Mouse (Mus musculus): ENCODE data around the gene Anks3.

Anks3 gene

DNA sequence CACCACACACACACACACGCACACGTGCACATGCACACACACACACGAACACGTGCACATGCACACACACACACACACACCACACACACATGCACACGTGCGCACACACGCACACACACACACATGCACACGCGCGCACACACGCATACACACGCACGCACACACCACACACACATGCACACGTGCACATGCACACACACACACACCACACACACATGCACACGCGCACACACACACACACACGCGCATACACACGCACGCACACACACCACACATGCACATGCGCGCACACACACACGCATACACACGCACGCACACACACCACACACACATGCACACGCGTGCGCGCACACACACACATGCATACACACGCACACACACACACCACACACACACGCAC lies 28.6 kb downstream of the Anks3 start:
- intact Hi-C loops (cut with DNase I): no loop called here

DNA sequence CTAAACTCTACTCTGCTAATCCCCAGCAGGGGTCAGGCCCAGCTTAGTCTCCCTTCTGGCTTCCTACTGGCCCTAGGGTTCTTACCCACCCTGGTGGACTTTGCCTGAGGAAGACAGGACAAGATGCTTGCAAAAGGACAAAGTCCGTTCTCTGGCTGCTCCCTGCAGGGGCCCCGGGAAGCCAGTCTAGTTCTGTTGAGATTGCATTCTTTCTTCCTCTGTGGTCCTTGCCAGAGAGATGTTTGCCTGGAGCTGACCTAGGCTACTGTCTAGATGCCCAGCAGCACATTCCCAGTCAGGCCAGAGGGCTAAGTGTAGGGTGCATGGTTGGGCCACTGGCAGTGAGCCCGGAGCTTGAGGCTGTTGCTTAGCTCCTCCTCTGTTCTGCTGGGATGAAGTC lies 31.6 kb downstream of the Anks3 start:
- intact Hi-C loops (cut with DNase I): no loop called here

DNA sequence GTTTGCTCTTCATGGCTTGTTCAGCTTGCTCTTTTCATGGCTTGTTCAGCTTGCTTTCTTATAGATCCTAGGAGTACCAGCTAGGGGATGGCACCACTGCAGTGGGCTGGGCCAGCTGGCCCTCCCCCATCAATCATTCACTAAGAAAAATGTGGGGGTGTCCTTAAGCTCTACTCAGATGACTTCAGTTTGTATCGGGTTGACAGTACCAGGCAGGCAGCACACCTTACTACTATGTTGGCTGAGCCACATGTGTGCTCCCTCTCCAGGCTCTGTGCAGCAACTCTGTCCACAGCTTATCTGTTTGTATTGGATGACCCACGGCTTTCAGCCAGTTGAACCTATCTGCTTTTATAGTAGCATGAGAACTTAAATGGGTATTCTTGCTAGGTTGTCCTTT lies 35.5 kb downstream of the Anks3 start:
- intact Hi-C loops (cut with DNase I): no loop called here

DNA sequence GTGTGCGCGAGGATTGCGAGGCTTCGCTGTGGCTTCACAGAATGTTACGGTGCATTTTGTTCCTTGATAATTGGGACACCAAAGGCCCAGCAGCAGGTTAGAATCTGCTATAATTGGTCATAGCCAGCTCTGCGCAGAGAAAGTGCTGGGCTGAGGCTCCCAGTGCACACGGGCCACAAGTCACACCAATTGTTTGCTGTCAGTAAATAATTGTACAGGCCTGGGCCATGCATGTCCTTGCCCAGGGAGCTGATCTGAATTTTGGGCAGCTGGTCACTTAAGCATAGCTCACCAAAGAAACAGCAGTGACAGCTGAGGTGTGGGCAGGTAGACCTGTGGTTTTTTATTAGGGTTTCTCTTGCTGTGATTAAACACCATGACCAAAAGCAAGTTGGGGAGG lies 36.0 kb downstream of the Anks3 start:
- intact Hi-C loops (cut with DNase I): no loop called here

DNA sequence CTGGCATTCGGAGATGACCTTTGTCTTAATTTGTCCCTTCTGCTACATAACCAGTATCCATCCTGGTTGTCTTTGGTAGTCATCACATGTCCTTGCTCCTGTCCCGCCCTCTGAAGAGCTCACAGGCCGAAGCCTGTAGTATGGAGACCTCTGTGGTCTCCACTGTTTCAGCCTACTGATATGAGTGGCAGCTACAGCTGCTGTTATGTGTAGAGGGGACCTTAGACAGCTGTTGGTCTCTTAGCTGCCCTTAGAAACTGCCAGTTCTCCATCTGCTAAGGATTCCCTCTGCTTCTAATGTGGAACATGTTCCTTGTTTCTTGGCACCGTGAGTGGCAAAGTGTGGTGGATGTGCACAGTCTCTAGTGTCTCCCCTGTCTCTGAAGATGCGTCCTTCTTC lies 40.0 kb downstream of the Anks3 start:
- intact Hi-C loops (cut with DNase I): no loop called here

DNA sequence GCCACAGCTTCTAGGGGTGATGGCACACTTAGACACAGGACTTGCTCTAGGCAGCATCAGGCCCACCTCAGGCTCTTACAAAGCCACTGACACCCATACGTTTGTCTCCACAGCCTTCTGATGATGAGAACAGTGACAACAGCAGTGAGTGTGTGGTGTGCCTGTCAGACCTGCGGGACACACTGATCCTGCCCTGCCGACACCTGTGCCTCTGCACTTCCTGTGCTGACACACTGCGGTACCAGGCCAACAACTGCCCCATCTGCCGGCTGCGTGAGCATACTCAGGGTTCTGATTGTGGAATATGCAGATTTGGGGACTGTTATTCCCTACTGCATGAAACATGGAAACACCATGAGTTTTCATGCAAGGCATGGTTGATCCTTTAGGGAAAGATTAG lies 41.5 kb downstream of the Anks3 start:
- intact Hi-C loops (cut with DNase I): no loop called here

DNA sequence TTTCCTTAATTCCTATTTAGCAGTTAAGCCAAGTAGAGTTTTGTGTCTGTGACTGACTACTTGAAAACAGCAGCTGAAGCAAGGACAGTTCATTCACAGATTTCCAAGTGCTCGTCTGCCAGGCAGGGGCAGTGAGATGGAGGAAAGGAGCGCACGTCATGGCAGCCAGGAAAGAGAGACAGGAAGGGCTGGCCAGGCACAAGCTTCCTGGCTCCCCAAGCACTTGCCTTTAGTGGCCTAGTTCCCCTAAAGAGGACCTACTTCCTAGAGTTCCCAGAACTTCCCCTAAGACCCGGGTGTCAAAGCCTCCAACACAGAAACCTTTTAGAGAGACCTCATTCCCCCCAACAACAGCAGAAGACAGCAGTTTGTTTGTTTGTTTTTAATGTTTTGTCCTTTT lies 43.4 kb downstream of the Anks3 start:
- intact Hi-C loops (cut with DNase I): no loop called here

DNA sequence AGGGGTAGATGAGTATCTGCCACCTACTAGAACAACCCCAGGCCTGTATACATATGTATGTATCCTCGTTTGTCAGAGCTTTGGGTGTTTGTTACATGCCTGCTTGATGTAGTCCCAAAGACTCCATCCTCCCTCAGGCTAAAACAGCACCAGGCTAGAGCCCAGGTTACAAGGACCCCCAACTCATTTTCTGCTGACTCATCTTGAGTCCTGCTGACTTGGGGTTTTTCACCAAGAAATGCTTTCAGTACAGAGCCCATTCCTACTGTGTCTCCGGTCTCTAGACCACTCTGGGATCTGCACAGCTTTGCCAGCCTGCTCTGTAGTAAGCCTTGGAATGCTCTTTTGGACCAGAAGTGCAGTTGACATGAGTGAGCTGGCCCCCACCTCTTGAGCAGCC lies 47.4 kb downstream of the Anks3 start:
- intact Hi-C loops (cut with DNase I): no loop called here

DNA sequence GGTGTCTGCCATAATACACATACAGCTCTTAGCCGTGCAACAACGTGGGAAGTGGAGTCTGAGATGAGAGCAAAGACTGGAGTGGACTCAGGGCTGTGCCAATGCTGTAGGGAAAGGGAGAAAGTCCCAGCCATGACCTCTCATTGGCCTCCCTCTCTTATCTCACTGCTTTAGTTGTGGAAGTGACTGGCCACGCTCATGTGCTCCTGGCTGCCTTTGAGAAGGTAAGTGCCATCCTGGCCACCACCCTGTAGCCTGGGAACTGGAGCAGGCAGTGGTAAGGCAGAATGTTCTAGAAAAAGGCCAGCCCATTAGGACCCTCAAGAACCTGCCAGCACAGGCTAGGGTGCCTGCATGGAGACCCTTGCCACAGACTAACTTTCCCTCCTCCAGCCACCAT lies 48.1 kb downstream of the Anks3 start:
- intact Hi-C loops (cut with DNase I): no loop called here

DNA sequence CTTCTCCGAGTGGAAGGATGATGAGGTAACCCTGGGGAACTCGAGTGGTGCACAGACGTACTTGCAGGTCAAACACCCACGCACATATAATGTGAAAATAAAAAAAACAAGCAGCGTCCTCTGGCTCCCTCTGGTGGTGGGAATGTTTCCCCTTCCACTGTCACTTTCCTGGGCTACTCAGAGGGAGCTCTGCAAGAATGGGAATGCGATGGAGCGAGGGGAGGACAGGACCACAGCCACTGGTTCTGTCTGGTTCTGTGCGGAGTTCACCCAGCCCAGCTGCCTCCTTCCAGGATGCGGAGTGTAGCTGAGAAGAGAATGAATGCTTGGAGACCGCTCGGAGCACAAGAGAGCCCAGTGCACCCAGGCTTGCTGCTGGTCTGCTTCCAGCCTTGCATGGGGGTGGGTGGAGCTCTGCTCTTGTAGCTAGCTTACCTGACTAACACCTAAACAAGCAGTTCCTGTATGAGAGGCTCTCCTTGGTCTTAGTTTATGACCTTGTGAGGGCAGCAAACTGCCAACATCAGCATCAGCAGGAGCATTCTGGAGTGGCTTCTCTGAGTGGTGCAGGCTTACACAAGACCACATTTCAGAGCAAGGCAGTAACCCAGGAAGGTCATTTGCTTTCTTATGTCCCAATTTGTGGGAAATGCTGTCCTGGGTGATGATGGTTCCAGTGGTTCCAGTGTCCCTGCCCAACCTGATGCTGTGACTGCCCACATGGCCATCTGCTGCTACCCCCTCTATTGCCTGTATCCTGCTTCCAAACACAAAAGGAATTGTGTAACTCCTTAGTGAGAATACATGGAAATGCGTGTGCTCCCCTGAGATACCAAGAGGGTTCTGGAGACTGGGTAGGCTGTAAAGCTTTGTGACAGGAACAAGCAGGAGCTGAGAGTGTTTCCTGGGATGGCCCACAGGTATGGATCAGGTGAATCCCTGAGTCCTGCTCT lies 49.9 kb downstream of the Anks3 start:
- intact Hi-C loops (cut with DNase I): loop anchor here (5.0 kb wide), 1 partner anchor 37 kb away; no protein-coding TSS in a partner anchor

DNA sequence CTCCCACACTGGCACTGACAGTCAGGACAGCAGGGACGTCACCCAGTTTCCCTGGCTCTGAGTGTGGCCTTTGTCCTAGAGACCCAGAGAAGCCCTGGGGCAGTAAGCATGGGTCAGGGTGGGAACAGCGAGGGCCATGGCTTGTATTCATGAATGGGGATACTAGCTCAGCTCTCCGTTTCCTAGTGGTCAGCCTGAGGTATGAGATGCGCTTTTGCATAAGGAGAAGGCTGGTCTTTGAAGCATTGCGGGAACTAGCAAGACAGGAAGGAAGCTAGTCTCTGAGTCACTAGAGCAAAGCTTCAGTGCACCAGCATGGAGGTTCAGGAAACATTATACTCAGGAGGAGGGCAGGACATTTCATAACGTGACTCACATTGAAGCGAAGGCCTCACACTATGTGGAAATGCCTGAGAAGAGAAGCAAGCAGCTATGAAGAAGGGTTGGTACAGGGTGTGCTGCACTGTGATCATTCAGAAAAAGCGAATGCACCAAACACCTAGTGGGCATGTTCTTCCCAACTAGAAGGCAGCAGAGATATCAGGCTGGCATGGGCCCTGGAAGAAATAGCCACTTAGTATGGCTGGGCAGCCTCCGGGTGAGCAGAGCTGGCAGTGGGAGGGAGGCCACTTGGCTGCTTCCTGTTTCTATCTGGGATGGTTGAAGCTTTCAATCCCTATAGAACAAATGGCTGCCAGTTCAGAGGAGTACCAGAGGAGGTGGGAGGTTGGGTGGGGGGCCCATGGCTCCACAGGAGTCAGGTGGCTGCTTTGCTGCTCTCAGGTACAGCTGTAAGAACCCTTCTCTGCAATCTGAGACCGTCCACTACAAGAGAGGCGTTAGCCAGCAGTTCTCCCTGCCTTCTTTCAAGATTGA lies 50.9 kb downstream of the Anks3 start:
- intact Hi-C loops (cut with DNase I): loop anchor here (5.0 kb wide), 1 partner anchor 36 kb away; no protein-coding TSS in a partner anchor

DNA sequence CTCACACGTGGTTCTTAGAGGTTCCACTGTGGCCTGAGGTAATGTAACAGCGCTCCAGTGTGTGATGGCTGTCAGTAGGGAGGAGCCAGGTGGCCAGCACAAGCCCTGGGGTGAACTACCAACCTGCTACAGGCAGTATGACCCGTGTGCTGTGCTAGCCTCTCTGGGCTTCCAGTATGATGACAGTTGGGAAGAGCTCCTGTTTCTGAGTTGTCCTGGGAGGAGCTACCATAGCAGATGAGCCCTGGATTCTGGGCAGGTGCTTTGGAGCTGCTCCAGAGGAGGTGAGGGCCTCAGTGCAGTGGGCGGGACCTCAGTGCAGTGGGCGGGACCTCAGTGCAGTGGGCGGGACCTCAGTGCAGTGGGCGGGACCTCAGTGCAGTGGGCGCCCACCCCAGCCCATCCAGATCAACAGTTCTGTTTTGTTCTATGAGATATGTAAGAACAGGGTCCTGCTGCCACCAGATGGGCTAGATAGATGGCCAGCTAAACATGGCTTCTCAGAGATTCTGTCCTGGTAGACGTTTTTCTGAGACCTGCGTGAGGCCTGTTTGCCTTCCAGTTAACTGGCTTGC lies 51.8 kb downstream of the Anks3 start:
- intact Hi-C loops (cut with DNase I): loop anchor here (5.0 kb wide), 1 partner anchor 35 kb away; no protein-coding TSS in a partner anchor

DNA sequence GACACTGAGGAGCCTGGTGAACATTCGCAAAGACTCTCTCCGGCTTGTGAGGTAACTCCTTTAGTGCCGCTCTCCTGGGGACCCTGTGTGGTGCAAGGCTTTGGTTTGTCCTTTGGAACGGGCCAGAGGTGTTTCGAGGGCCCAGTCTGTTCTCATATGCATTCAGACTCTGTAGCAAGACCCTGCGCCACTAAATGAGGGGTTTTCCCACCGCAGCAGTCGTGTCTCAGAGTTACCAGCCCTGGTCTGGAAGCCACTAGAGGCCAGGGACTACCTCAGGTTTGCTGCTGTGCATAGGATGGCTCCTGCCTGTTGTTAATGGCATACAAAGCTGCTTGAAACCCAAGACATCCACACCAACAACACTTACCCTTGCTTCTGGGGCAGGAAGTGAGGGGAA lies 53.2 kb downstream of the Anks3 start:
- intact Hi-C loops (cut with DNase I): loop anchor here (5.0 kb wide), 1 partner anchor 33 kb away; no protein-coding TSS in a partner anchor

DNA sequence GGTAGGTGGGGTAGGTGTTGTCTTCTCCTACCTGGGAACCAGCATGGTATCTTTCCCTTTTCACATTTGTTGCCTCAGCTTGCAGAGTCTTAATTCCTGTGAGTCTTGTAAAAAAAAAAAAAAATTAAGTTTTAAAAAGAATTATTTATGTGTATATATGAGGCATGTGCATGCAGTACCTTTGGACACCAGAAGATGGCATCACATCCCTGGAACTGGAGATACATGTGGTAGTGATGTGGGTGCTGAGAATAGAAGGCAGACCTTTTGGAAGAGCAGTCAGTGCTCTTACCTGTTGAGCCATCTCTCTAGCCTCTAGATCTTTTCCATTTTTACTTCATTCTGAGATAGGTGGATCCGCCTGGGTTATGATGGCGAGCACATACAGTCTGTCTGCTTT lies 54.3 kb downstream of the Anks3 start:
- intact Hi-C loops (cut with DNase I): loop anchor here (5.0 kb wide), 1 partner anchor 32 kb away; no protein-coding TSS in a partner anchor

DNA sequence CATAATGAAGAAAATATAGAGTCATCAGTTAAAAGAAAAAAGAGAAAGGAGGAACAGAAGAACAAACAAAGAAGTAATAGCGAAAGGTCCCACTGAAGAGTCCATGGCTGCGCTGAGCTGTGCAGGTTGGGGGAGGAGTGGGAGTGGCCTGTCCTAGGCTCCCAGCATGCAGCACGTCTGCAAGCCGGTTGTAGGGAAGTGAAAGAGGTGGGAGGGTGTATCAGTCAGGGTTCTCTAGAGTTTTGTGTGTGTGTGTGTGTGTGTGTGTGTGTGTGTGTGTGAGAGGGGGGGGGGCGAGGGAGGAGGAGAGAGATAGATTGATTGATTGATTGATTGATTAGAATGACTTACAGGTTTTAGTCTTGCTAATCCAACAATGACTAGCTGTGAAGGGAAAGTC lies 56.0 kb downstream of the Anks3 start:
- intact Hi-C loops (cut with DNase I): no loop called here

DNA sequence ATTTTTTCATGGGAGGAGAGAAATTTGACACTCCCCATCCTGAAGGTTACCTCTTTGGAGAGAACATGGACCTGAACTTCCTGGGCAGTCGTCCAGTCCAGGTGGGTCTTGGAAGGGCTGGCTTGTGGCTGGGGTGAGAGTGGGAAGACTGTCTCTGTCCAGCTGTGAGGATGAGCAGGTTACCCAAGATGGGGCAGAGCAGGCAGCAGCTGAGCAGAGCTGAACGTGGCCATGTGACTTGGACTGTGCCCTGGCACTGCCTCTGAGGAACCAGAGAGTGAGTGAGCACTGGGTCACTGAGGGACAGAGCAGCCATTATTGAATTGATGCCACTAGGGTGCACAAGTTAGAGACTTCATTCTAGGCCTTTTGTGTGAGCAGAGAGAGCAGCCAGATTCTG lies 56.6 kb downstream of the Anks3 start:
- intact Hi-C loops (cut with DNase I): no loop called here

DNA sequence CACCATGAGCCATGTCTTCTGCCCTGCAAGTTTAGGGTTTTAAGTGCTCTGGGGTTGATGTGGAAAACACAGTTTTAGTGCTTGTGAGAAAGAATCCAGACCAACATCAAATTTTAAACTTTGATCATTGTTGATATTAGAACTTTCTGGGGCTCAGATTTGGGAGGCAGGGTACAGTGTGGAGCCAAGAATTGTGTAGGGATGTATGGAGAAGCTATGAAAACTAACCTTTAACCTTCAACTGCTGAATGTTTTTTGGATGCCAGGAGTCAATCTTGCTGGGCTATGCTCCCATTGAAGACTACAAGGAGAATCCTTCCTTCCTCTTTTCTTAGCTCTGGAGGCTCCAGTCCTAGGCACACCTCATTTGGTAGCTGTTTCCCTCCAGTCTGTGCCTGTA lies 57.4 kb downstream of the Anks3 start:
- intact Hi-C loops (cut with DNase I): no loop called here

DNA sequence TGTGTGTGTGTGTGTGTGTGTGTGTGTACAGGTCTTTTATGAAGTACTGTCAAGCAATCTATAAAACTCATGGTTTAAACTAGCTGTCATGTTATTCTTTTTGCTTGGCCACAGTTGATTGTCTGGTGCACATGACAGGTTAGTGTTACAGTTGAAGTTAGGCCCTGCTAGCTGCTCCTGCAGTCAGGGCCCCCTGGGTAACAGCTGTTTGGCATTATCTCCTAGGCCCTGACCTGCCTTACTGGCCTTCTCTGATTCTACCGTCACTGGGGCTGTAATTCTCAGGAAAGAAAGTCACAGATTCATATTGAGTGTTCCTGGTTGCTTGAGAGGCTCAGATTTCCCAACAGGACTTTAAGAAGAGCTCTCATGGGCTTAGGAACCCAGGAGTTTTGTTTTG lies 58.4 kb downstream of the Anks3 start:
- intact Hi-C loops (cut with DNase I): no loop called here

DNA sequence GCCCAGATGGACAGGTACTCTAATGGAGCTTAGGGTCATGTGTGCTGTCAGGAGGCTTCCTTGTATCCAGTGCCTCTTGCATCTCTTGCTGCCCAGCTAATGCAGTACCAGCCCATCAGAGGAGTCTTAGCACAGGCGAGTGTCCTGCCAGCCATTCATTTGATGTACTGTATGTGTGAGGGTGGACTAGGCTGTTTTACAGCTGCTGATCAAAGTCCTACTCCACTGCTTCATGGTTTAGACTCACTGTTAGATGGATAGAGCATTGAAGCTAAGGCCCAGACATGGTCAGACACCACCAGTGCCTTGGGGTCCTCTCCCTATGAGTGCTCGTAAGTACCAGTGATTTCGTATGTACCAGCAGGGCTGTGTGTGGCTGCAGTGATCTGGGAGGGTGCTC lies 59.1 kb downstream of the Anks3 start:
- intact Hi-C loops (cut with DNase I): no loop called here

DNA sequence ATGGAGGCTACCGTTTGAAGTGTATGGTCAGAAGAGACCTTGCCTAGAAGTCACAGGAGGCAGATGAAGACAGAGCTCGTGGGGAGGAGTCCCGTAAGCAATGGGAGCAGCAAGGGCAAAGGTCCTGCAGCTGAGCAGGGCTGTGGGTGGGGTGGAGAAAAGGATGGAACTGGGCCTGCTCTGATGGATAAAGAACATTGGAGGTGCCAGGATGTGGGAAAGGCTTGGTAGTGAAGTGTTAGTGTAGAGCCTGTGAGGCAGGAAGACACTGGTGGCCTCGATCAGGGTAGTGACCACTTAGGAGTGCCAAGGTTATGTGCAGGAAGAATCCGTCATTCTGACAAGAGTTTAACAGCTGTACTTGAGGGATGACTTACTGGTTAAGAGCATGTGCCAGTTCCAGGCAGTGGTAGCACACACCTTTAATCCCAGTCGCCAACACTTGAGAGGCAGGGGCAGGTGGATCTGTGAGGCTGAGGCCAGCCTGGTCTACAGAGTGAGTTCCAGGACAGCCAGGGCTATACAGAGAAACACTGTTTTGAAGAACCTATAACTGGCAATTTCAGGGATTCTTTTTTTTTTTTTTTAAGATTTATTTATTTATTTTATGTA lies 60.4 kb downstream of the Anks3 start:
- intact Hi-C loops (cut with DNase I): no loop called here

DNA sequence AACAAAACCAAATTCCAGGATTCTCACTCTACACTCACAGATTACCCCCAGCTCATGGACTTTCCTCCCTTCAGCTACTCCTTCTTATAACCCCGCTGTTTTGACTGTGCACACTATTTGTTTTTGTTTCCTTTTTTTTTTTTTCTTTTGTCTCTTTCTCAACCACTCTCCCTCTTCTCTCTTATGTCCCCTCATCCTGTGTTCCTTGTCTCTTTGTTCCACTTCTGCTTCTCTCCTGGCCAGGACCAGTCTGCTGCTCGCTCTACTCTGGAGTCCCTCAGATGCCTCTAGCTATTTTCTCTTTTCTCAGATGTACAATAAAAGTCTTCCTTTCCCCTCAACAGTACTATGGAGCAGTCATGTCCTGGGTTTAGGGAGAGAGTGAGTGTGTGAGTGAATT lies 61.6 kb downstream of the Anks3 start:
- intact Hi-C loops (cut with DNase I): no loop called here

Measured in adrenal gland (tissue).